Mouse (Mus musculus): Measurements from ENCODE around the gene Fut9.

DNA sequence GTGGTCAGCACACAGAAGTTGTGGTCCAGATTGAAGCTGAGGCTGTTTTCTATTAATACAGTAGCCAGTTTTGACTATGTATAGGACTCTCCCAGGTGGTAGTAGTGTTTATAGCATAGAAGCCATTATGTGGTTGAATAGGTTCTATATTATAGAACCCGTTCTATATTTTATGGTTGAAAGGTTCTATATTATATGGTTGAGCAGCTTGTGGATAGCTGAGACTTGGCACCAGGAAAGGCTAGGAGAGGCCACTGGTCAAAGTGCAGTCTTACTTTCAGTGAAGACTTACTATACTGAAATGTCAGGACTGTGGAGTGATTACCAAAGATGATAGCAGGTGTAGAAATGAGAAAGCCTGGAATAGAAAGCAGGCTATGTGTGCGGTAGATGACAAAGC lies 151.9 kb downstream of the Fut9 start:
- TF ChIP-seq CTCF (IDR thresholded peaks at IDR 0.05; ENCODE audit: extremely low read depth, insufficient read depth, insufficient read length, insufficient replicate concordance) (no peak), POLR2A (IDR thresholded peaks at IDR 0.05; ENCODE audit: low read depth, low read length) (no peak)
